Mouse (Mus musculus): Measurements from ENCODE around the gene Osbpl7.

Gene Osbpl7

GRCm38 (mm10) chr11:97036141-97036540 is 14.3 kb upstream of the Osbpl7 start:
- no peak for ATAC-seq (ENCODE audit: insufficient number of reproducible peaks, low FRiP score, low TSS enrichment)

DNA sequence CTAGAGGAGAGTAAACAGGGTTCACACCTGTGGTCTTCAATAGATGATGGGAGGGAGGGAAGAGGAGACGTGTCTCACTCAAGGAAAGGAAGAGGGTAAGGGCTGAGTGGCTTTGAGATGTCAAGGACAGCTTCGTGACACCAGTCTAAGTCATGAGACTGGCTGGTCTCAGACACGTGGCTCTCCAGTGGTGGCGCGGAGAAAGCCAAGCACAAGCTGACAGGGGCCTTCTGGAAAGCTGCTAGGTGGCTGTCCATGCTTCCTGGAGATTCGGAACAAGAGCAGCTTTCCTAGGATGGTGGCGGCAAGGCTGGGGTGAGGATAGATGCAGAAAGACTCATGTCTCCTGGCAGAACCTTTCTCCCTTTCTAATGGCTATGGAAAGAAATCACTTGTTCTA is 11.5 kb upstream of the Osbpl7 start:
- ATAC-seq (ENCODE audit: insufficient number of reproducible peaks, low FRiP score, low TSS enrichment), result no peak

DNA sequence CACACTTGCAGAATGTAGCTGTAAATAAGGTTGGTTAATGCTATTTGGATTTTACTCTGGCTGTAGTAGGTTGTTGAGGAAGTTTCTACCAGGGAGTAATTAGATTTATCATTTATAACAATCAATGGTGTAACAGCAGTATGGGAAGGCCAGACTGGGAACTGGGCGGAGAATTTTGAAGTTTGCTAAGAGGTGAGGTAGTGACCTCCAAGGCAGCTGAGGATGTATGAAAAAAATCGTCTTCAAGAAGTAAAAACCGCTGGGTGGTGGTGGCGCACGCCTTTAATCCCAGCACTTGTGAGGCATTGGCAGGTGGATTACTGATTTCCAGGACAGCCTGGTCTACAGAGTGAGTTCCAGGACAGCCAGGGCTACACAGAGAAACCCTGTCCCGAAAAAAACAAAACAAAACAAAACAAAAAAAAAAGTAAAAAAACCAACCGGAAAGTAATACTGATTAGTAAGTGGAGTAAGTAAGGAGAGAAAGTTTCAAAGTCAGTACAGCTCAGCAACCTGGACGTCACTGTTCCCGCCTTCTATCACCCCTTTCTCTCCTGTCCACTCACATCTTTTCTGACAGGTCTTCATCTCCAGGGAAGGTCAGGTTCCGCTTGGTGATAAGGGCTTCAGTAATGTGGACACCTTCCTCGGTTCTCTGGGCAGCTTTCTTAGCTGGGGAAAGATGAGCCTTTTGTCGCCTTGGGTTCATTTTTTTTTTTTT is 10.0 kb upstream of the Osbpl7 start:
- no peak for ATAC-seq (ENCODE audit: insufficient number of reproducible peaks, low FRiP score, low TSS enrichment)

DNA sequence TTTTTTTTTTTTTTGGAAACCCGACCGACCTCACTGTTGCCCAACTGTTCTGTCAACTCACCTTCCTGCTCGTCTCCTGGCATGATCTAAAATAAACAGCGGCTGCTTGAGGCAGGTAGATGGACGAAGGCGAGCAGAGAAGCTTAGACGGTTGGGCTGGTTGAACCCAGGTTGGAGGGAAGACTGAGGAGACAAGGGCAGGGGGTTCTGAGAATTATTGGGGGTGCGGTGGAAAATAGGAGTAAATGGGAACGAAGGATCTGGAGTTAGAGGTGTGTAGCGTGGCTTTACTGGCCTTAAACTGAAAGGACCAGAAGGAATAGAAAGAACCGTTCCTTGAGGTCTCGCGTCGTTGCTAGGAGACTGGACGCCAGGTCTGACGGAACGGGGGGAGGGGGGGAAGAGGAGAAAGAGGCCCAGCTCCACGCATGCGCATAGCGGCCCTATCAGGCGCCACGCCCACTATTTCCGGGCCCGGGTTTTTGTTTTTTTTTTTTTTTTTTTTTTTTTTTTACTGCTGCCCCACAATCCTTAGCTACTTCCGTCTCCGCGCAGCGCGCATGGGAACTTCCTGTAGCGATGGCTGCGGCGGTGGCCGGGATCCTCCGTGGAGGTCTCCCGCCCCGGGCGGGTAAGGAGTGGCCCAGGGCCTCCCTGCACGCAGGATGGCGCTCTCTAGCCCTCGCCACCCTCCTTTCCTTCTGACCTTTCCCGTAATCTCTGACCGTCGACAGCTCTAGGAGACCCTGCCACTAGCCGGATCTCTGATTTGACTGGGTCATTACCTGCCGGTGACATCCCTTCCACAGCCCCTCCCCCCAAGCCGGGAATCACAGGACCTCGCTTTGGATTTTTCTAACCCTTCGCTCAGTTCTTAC is 9.2 kb upstream of the Osbpl7 start, which contains the start of the genes Lrrc46 and Mrpl10:
TSS of gene Lrrc46 (minus strand) at position 386 of the 878 bp plus-strand sequence.
TSS of gene Mrpl10 (plus strand) at position 539 of the 878 bp plus-strand sequence.
- peak; percentile 86; the same call in 1 of the 2 replicates for ATAC-seq (ENCODE audit: insufficient number of reproducible peaks, low FRiP score, low TSS enrichment)

DNA sequence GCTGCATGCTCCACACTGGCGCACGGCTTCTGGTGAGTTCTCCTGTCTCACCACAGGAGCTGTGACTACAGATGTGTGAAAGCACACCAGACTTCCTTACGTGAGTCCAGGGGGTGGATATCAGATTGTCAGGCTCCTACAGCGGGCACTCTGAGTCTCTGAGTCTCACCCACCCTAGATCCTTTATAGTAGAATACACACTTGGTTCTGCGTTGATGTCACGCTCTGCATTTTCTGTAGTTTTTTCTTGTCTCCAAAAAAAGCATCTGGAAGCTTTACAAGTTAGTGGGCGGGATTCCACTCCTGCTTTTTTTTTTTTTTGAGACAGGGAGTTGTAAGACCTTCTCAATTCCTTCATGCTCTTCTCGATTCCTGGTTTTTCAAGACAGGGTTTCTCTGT is 5.5 kb upstream of the Osbpl7 start:
- ATAC-seq (ENCODE audit: insufficient number of reproducible peaks, low FRiP score, low TSS enrichment), result no peak

- no peak for ATAC-seq (ENCODE audit: insufficient number of reproducible peaks, low FRiP score, low TSS enrichment)
Observed at GRCm38 (mm10) chr11:97045861-97046260, 4.6 kb upstream of the Osbpl7 start.

- ATAC-seq (ENCODE audit: insufficient number of reproducible peaks, low FRiP score, low TSS enrichment), result no peak
Observed at GRCm38 (mm10) chr11:97048090-97048650, 2.3 kb upstream of the Osbpl7 start.

GRCm38 (mm10) chr11:97049492-97050085 is 839 bp upstream of the Osbpl7 start:
- ATAC-seq (ENCODE audit: insufficient number of reproducible peaks, low FRiP score, low TSS enrichment), result no peak

GRCm38 (mm10) chr11:97050944-97051586 is 637 bp downstream of the Osbpl7 start:
- ATAC-seq (ENCODE audit: insufficient number of reproducible peaks, low FRiP score, low TSS enrichment), result no peak

DNA sequence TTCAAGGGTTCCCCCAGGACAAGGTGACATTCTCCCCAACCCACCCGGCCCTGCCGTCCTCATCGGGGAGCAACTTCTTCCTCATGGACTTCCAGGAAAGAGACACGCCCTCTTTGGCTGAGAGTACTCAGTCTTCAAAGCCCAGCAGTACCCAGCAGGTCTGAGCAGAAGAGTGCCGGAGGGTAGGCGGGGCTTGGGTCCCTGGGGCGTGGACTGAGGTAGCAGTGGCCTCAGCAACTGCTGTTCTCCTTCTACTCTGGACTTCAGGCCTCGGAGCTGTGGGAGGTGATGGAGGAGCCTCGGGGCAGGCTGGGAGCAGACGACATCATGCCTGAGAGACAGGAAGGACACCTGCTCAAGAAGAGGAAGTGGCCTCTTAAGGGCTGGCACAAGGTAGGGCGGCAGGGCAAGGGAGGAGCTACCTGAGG is 1.8 kb downstream of the Osbpl7 start:
- no peak for ATAC-seq (ENCODE audit: insufficient number of reproducible peaks, low FRiP score, low TSS enrichment)

- ATAC-seq (ENCODE audit: insufficient number of reproducible peaks, low FRiP score, low TSS enrichment), result no peak
Observed at GRCm38 (mm10) chr11:97063274-97063920, 13.0 kb downstream of the Osbpl7 start.

GRCm38 (mm10) chr11:97063921-97064295 is 13.5 kb downstream of the Osbpl7 start:
- ATAC-seq (ENCODE audit: insufficient number of reproducible peaks, low FRiP score, low TSS enrichment), result no peak

- no peak for ATAC-seq (ENCODE audit: insufficient number of reproducible peaks, low FRiP score, low TSS enrichment)
Observed at GRCm38 (mm10) chr11:97065538-97066295, 15.3 kb downstream of the Osbpl7 start.

DNA sequence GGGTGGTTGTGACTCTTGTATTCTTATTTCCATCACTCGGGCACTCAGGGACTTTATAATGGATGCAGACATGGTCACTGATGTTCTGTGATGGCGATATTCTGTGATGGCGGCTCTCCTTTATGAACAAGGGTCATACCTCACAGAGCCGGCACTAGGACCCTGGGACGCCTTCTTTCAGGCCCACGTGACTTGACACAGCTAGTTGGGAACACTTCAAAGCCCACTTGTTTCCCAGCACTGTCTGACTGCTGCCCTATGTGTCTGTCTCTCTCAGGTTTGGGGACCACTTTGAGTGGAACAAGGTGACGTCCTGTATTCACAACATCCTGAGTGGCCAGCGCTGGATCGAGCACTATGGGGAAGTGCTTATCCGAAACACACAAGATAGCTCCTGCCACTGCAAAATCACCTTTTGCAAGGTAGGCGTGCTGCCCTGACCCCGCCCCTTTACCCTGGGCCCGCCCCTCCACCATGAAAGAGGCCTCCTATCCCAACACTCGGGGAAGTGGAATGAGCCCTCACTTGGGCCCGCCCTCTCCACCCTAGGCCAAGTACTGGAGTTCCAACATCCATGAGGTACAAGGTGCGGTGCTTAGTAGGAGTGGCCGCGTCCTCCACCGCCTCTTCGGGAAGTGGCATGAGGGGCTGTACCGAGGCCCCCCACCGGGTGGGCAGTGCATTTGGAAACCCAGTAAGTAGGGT is 16.4 kb downstream of the Osbpl7 start:
- no peak for ATAC-seq (ENCODE audit: insufficient number of reproducible peaks, low FRiP score, low TSS enrichment)

DNA sequence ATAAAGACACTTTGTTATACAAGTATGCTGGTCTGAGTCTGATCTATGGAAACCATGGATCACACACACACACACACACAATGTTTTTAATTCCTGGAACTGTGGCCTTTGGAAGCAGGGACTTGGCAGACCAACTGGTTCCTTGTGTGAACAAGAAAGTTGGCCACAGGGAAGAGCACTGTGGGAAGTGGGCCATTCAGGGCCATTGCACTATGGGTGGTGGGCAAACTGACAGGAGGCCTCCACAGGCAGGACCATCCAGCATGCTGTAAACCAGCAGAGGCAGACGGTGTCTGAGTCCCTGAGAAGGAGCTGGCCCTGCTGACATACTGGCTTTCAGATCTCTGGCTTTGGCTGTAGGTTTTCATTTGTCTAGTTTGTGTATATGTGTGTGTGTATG is 18.9 kb downstream of the Osbpl7 start:
- no peak for ATAC-seq (ENCODE audit: insufficient number of reproducible peaks, low FRiP score, low TSS enrichment)

GRCm38 (mm10) chr11:97069770-97070169 is 19.3 kb downstream of the Osbpl7 start:
- ATAC-seq (ENCODE audit: insufficient number of reproducible peaks, low FRiP score, low TSS enrichment), result no peak

DNA sequence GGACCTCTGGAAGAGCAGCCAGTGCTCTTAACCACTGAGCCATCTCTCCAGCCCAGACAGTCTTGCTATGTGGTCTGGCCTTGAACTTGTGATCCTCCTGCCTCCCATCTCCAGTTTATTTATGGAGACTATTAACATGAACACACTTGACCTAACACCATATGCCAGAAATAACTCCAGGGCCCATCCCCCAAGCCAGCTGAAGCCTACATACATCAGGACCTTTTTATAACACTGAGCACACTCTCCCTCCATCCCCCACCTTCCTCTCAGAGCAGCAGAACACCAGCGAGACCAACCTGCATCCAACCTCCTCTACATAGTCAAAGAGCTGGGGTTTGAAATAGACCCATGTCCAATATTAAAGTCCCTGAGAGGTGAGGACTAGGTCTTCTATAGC is 20.7 kb downstream of the Osbpl7 start:
- no peak for ATAC-seq (ENCODE audit: insufficient number of reproducible peaks, low FRiP score, low TSS enrichment)

- no peak; the same call in 1 of the 2 replicates for ATAC-seq (ENCODE audit: insufficient number of reproducible peaks, low FRiP score, low TSS enrichment)
Observed at GRCm38 (mm10) chr11:97072533-97072932, 22.1 kb downstream of the Osbpl7 start.
